Mouse (Mus musculus): ENCODE measurements around the gene Yod1. TPM values are rescaled to one million over a fixed set of nuclear protein-coding genes. Genes with fewer than 3 reads are reported as not detected.

Gene Yod1
- 3.3 TPM for polyA plus RNA-seq (2014; fragmentation: Illumina TruSeq; extraction: RNeasy Lipid Tissue Mini Kit (QIAGEN cat#74804); ENCODE audit: low read depth, low replicate concordance)

GRCm38 (mm10) chr1:130717291-130717871 lies at the start of gene Yod1:
Gene Yod1, plus strand, starts transcription at chr1:130717327.

GRCm38 (mm10) chr1:130715561-130716217 lies 1.4 kb upstream of the Yod1 start, which contains the start of gene Gm29427:
Gene Gm29427, minus strand, starts transcription at chr1:130715799.

GRCm38 (mm10) chr1:130729153-130729552 lies 12.0 kb downstream of the Yod1 start, which contains the start of gene Pfkfb2:
Gene Pfkfb2, minus strand, starts transcription at chr1:130729253.

GRCm38 (mm10) chr1:130731741-130732337 lies 14.7 kb downstream of the Yod1 start, which contains the start of gene AA986860:
Gene AA986860, plus strand, starts transcription at chr1:130731976.

Other genes with a start within 250 kb of the Yod1 start
- 1.8 TPM for gene Zp3r, start 87.7 kb upstream of the Yod1 start, polyA plus RNA-seq (2014; fragmentation: Illumina TruSeq; extraction: RNeasy Lipid Tissue Mini Kit (QIAGEN cat#74804); ENCODE audit: low read depth, low replicate concordance)
- gene C4bp, start 55.7 kb upstream of the Yod1 start, polyA plus RNA-seq (2014; fragmentation: Illumina TruSeq; extraction: RNeasy Lipid Tissue Mini Kit (QIAGEN cat#74804); ENCODE audit: low read depth, low replicate concordance): 695 TPM
- gene Gm29427, start 1.5 kb upstream of the Yod1 start, polyA plus RNA-seq (2014; fragmentation: Illumina TruSeq; extraction: RNeasy Lipid Tissue Mini Kit (QIAGEN cat#74804); ENCODE audit: low read depth, low replicate concordance): 0.25 TPM
- gene Pfkfb2, start 11.9 kb downstream of the Yod1 start, polyA plus RNA-seq (2014; fragmentation: Illumina TruSeq; extraction: RNeasy Lipid Tissue Mini Kit (QIAGEN cat#74804); ENCODE audit: low read depth, low replicate concordance): 25.2 TPM
- 2.0 TPM for gene AA986860, start 14.6 kb downstream of the Yod1 start, polyA plus RNA-seq (2014; fragmentation: Illumina TruSeq; extraction: RNeasy Lipid Tissue Mini Kit (QIAGEN cat#74804); ENCODE audit: low read depth, low replicate concordance)
- gene Fcamr, start 83.6 kb downstream of the Yod1 start, polyA plus RNA-seq (2014; fragmentation: Illumina TruSeq; extraction: RNeasy Lipid Tissue Mini Kit (QIAGEN cat#74804); ENCODE audit: low read depth, low replicate concordance): 1.7 TPM
- gene Pigr, start 109.4 kb downstream of the Yod1 start, polyA plus RNA-seq (2014; fragmentation: Illumina TruSeq; extraction: RNeasy Lipid Tissue Mini Kit (QIAGEN cat#74804); ENCODE audit: low read depth, low replicate concordance): 0.17 TPM
- gene Fcmr, start 148.3 kb downstream of the Yod1 start, polyA plus RNA-seq (2014; fragmentation: Illumina TruSeq; extraction: RNeasy Lipid Tissue Mini Kit (QIAGEN cat#74804); ENCODE audit: low read depth, low replicate concordance): 10.3 TPM
- 0.73 TPM for gene Il24, start 170.1 kb downstream of the Yod1 start, polyA plus RNA-seq (2014; fragmentation: Illumina TruSeq; extraction: RNeasy Lipid Tissue Mini Kit (QIAGEN cat#74804); ENCODE audit: low read depth, low replicate concordance)
- not detected for gene Il20, start 194.1 kb downstream of the Yod1 start, polyA plus RNA-seq (2014; fragmentation: Illumina TruSeq; extraction: RNeasy Lipid Tissue Mini Kit (QIAGEN cat#74804); ENCODE audit: low read depth, low replicate concordance)
- gene Il19, start 222.8 kb downstream of the Yod1 start, polyA plus RNA-seq (2014; fragmentation: Illumina TruSeq; extraction: RNeasy Lipid Tissue Mini Kit (QIAGEN cat#74804); ENCODE audit: low read depth, low replicate concordance): not detected